Mouse (Mus musculus) cerebellum, postnatal 25 days (tissue): Measurements from ENCODE around the gene Slc25a33.
"Not testable (repeated sequence)": the region's sequence is repeated elsewhere in the genome, so short reads cannot be mapped to it uniquely, and the experiment has no call there.

Experiments
- DNase-seq, 2 experiments: peaks; one replicate each; pipeline ENCODE4 v3.0.0; 2021; ENCODE audit warnings: mixed read lengths in 2 of 2

The Slc25a33 gene

DNA sequence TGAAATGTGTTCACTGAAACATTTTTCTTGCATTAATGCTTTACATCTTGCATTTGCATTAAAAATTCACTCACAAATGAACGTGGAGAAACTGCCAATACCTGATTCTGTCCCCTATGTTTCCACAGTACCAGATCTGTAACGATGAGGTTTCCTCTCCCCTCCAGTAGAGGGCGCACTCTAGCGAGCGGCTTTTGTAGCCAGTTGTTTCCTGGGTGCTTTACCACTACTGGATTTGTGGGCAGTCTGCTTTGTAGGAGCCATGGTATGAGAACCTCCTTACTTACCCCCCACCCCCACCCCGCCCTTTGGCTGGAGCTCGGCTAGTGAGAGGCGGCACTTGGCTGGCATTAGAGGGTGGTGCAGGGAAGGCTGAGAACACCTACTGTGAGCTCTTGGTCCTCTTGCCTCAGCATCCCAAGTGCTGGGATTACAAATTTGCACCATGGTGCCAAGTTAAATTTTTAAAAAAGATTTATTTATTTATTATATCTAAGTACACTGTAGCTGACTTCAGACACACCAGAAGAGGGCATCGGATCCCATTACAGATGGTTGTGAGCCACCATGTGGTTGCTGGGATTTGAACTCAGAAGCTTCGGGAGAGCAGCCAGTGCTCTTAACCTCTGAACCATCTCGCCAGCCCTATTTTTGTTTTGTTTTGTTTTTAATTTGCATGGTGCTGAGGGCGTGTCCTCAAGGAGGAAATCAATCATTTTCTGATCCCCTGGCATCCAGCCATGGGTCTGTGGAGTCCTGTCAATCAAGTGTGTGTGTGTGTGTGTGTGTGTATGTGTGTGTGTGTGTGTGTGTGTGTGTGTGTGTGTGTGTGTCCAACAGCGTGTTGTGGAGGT is 19.3 kb upstream of the Slc25a33 start:
- DNase-seq: peak; percentile 37 to 64

GRCm38 (mm10) chr4:149792159-149792800 is 18.2 kb upstream of the Slc25a33 start:
- peak in 1 of 2 experiments; percentile 25 for DNase-seq

DNA sequence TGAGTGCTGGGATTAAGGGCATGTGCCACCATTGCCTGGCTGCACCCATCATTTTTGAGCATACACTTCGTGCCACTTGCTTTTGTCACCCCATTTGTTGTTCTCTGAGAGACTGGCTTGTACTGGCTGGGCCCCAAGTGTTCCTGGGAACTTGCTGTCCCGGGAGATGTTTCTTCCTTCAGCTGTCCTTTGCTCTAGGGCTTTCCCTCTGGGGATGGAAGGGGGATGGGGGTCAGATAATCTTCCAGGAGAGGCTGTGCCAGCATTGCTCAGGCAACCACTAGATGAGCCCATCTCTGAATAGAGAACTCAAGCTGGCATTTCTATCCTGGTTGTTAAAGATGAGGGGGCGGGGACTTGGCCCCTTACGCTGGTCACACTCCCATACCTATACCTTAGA is 17.4 kb upstream of the Slc25a33 start:
- DNase-seq: no peak

GRCm38 (mm10) chr4:149790969-149791368 is 16.9 kb upstream of the Slc25a33 start:
- no peak for DNase-seq

GRCm38 (mm10) chr4:149790546-149790945 is 16.5 kb upstream of the Slc25a33 start:
- DNase-seq: no peak

GRCm38 (mm10) chr4:149789421-149790194 is 15.5 kb upstream of the Slc25a33 start:
- no peak for DNase-seq

- no peak for DNase-seq
These were observed 10.8 kb upstream of the Slc25a33 start for GRCm38 (mm10) chr4:149784901-149785300.

DNA sequence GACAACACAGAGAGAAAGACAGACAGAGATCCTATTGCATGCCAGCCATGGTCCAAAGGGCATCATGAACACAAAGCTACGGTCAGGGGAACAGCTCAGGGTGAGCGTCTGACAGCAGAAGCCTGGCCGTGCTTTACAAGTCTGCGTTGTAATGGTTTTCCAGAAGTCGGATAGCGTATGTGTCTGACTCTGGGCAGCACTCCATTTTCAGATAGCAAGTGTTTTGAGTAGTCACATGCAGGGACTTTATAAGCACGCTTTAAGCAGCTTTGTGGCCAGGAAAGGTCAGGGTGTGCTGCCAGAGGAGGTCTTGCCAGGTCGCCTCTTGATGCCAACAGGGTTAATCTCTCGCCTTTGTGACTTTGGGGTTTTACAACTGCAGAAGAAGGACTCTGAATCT is 10.3 kb upstream of the Slc25a33 start:
- DNase-seq: no peak

GRCm38 (mm10) chr4:149782975-149783374 is 8.9 kb upstream of the Slc25a33 start:
- DNase-seq: no peak

DNA sequence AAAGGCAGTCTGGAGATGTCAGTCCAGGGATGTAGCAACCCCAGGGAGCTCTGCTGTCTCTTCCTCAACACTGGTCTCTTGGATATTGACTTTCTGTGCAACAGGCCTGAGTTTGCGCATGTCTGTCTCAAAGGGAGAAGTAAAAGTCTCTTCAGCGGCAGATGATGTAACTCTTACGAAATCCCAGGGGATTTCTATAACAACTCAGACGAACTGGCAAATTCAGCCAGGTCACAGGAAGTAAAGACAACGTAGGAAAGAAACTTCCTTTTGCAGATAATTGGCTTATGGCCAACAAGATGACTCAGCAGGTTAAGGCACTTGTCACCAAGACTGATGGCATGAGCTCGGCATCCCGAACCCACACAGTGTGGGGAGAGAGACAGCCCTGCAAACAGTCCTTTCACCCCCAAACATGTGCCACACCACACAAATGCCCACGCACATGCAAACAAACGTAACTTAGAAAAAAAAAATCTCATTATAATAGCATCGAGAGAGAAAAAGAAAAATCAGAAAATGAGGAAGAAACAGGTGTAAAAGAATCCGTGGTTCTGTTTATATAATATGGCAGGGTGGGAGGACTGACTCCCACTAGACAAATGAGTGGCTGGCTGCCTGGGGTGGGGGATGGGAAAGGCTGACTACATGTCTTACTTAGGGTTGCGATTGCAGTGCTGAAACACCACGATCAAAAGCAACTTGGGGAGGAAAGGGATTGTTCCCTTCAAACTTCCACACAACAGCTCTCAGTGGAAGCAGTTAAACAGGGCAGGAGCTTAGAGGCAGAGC is 6.7 kb upstream of the Slc25a33 start:
- no peak for DNase-seq

DNA sequence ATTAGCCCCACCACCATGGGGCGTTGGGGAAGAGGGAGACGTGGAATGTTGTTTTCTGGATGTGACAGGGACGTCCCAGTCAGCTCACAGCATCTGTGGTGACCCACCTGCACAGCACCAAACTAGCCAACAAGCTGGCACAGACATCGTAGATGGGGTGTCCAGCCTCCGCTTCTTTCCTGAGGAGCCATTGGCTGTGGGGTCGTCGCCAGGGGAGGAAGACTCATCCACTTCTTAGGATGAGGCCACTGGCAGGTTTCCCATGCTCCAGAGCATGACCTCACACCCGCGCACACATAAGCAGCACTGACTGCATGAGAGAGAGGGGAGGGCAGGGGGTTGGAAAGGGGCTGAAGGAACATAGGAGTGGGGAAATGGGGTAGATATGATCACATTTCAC is 5.9 kb upstream of the Slc25a33 start:
- no peak for DNase-seq

DNA sequence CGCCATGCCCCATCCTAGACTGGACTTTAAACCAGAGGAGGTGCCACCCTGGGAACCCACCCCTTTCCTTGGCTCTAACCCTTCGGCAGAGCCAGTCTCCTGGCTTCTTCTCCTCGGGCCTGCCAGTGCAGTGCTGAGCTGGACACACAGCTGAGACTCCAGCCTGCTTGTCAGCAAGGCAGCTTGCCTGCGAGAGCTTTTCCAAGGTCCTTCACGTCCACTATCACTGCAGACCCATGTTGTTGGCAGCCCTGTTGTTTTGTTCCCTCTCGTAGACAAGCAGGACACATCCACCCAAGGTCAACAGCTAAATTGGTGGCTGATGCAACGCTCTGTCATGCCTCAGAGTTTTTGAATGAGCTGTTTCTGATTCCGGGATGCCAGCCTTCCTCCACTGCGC is 3.0 kb upstream of the Slc25a33 start:
- no peak for DNase-seq

DNA sequence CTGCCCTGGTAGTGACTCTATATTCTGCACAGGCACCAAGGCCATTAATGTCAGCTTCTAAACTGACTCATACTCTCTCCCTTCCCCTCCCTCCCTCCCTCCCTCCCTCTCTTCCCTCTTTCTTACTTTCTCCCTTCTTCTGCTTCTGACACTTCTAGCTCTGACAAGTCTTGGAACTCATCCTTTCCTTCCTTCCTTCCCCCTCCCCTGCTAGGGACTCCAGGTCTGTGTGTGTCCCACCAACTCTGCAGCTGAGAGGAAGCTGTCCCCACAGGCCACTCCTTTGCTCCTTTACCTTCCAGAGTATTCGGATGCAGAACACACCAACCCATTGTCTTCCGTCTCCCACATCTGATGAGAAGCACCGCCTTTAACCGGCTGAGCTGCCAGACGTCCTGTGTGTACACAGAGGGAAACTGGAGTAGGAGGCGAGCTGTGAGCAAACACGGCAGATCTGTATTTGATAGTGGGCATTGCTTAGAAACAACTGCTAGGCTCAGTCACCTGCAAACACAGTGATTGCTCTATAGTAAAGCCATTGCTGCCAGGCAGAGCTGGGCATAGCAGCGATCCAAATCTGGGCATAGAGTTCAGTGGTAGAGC is 1.8 kb upstream of the Slc25a33 start:
- DNase-seq: no peak

DNA sequence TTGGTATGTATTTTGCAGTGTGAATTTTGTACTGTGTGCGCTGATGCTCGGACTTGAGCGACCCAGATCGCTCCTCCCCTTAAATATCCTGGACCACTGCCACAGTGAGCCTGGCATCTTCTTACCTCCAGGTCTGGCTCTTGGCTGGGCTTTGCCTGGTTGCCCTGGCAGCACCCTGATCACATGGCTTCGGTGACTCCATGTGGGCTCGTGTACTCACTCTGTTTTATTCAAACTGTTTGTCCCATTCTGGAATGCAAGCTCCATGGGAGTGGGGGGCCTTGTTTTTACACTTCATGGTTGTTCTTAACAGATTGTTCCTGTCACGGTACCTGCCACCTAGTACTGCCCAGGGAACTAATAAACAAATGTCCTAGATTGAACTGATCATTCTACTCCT is 1.3 kb upstream of the Slc25a33 start:
- DNase-seq: peak; percentile 32 to 57

GRCm38 (mm10) chr4:149773408-149774093 is 526 bp downstream of the Slc25a33 start:
- peak in 1 of 2 experiments; percentile 74 for DNase-seq

DNA sequence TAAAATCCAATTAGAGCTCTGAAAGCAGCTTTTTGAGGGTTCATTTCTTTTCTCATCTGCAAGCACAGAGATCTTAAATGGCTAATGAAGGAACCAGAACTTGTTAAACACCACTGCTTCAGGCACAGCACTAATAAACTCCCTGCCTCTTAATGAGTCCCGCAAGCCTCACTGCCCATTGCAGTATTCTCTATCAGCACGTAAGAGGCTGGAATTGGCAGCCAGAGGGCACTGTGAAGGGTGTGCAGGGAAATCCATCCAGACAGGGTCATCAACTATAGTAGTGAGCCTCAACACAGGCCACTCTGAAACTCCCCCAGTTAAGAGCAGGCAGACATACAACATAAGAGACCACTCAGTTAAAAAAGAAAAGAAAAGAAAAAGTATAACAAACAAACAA is 1.7 kb downstream of the Slc25a33 start:
- DNase-seq: peak; percentile 57 to 71

DNA sequence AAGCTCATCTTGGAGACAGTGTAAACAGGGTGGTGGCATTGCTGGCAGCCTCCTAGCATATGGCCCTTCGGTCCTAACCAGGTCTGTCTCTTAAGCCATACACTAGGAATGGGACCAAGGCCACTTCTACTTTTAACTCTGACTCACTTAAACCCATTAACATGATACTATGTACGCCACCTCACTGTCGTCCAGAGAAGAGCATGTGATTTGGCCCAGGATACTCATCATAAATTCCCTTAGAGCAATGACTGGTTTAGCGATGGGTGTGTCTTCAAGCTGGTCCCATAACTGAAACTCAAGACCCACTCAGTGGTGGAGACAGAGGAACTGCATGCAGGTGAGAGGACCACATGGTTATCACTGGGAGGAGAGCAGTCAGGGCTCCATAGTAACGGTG is 8.9 kb downstream of the Slc25a33 start:
- DNase-seq: no peak

- DNase-seq: no peak
These were observed 10.7 kb downstream of the Slc25a33 start for GRCm38 (mm10) chr4:149763335-149763734.

DNA sequence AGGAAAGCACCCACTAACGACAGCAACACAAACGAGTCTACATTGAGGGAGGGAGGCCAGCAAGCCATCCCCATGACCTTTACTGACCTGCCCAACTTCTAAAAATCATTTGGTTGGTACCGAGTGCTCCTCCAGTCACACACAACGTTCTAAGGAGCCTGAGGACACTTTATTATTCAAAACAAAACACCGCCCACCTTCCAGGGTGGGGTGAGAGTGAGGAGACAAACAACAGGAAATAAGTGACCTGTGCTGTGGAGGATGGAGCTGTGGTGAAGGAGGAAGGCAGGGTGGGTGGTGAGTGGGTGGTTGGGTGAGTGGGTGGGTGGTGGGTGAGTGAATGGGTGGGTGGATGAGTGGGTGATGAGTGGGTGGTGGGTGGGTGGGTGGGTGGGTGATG is 14.6 kb downstream of the Slc25a33 start:
- DNase-seq: no peak

DNA sequence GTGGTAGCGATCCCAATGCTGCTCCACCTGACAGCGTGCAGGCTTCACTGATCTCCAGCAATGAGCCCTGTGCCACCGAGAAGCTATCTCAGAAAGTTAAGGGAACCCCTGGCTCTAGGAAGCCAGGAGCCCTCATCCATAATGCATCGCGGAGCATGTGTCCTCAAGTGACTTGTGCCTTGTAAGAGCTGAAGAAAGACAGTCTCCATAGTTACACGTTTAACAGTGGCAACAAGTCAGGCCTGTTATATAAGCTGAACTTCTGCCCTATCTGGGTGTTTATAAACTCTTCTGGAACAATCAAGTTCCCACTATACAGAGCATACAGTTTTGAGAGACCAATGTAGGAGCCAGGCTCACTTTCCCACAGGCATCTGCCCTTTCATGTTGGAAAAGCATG is 15.7 kb downstream of the Slc25a33 start:
- DNase-seq: peak in 1 of 2 experiments; percentile 5

DNA sequence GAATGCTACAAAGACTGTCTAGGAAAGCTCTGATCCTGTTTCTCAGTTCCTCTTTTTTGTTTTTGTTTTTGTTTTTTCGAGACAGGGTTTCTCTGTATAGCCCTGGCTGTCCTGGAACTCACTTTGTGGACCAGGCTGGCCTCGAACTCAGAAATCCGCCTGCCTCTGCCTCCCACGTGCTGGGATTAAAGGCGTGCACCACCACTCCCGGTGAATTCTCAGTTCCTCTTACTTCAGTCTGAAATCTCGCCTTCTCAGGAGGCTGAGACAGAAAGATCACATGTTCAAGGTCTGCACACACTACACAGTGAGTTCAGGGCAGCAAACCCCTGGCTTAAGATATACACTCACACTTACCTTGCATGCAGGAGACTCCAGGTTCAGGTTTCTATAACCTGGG is 17.5 kb downstream of the Slc25a33 start:
- DNase-seq: not testable (repeated sequence)

DNA sequence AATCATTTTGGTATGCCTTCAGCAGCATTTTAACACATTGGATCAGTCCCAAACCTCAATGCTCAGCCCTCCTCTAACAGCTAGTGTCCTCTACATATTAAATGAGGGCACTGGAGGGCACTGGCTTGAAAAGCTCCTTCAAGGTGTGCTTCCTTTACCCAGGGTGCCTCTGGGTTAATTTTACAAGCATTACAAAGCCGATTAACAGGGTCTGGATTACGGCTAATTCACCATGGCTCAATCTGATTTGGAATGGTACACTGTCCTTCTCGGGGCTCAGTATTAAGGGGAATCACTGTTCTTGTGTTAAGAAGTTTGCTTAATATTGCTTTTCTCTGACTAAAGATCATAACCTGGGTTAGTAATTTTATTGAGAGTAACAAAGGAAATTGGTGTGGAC is 21.2 kb downstream of the Slc25a33 start:
- no peak for DNase-seq
